Mouse (Mus musculus) small intestine, adult 2 months (tissue): ENCODE measurements around the gene Ehd1. TPM values are rescaled to one million over a fixed set of nuclear protein-coding genes. Genes with fewer than 3 reads are reported as not detected.

Experiments
- H3K27ac ChIP-seq: fragments of 200-500 bp; 2 replicates; pipeline ENCODE4 v1.5.1; 2012; ENCODE audit warnings: low read depth, low read length, control low read depth, inconsistent platforms; ENCODE audit not compliant: insufficient read depth
- H3K27me3 ChIP-seq: fragments of 200-500 bp; 2 replicates; pipeline ENCODE4 v1.6.1; 2012; ENCODE audit warnings: mild to moderate bottlenecking, moderate library complexity, low read length, inconsistent platforms; ENCODE audit not compliant: control insufficient read depth, insufficient read depth
- H3K36me3 ChIP-seq: fragments of 200-500 bp; 2 replicates; pipeline ENCODE4 v1.6.1; 2012; ENCODE audit warnings: mild to moderate bottlenecking, low read length, control low read depth, inconsistent platforms; ENCODE audit not compliant: control insufficient read depth, insufficient read depth
- H3K4me1 ChIP-seq: fragments of 200-500 bp; 2 replicates; pipeline ENCODE4 v1.6.1; 2012; ENCODE audit warnings: low read length, inconsistent platforms, mixed read lengths; ENCODE audit not compliant: control insufficient read depth, insufficient read depth, insufficient read length
- H3K4me3 ChIP-seq: fragments of 200-500 bp; 2 replicates; pipeline ENCODE4 v1.5.1; 2012; ENCODE audit warnings: low read depth, mild to moderate bottlenecking, control low read depth, inconsistent platforms, low read length, moderate library complexity
- CTCF ChIP-seq: fragments of 200-500 bp; IDR thresholded peaks from 2 replicates; pipeline ENCODE4 v1.5.1; 2012; ENCODE audit warnings: low read depth, mild to moderate bottlenecking, control low read depth, inconsistent platforms, low read length, moderate library complexity, mixed read lengths; ENCODE audit not compliant: insufficient replicate concordance, insufficient read length; ENCODE audit errors: extremely low read depth
- POLR2A ChIP-seq: fragments of 200-500 bp; IDR thresholded peaks from 2 replicates; pipeline ENCODE4 v1.6.1; 2012; ENCODE audit warnings: low read depth, mild to moderate bottlenecking, control low read depth, inconsistent platforms, low read length, moderate library complexity
- WGBS: fragments of 180-500 bp; shearing (Covaris S2); methylation state at CpG from one replicate; pipeline ENCODE4 v1.1.7; 2018; 5-methylcytosine and 5-hydroxymethylcytosine counted together
- polyA plus RNA-seq: library from polyadenylated mRNA; depleted of rRNA; stranded (reverse); fragments of >200 nt; gene quantifications from 2 replicates; pipeline ENCODE4 v1.2.3, GENCODE M21; 2012

The Ehd1 gene
- polyA plus RNA-seq, 1 experiment: 714 TPM

GRCm38 (mm10) chr19:6321358-6321757, 44.8 kb downstream of the Ehd1 start:
- H3K27ac ChIP-seq: 0 out of 2 replicates have a peak overlapping the region, but pooled peaks have one; percentile 7
- TF ChIP-seq POLR2A: no peak
- no peak for TF ChIP-seq CTCF
- no peak overlapping the region for H3K4me3 ChIP-seq
- peaks cover 86% of the 10 kb centered on the region for H3K36me3 ChIP-seq
- no peaks in the 10 kb centered on the region for H3K27me3 ChIP-seq
- WGBS: 58% methylated on average over 8 of the region's 8 CpGs
- peaks cover 3% of the 10 kb centered on the region; the same call in 1 of the 2 replicates for H3K4me1 ChIP-seq

GRCm38 (mm10) chr19:6321786-6322621, 45.5 kb downstream of the Ehd1 start:
- no peak for TF ChIP-seq CTCF
- no peak for TF ChIP-seq POLR2A
- Histone ChIP-seq H3K27ac (0 out of 2 replicates have a peak overlapping the region, but pooled peaks have one; percentile 7), H3K4me1 (peaks cover 3% of the 10 kb centered on the region; the same call in 1 of the 2 replicates), H3K4me3 (peak overlapping the region; percentile 30), H3K36me3 (peaks cover 79% of the 10 kb centered on the region), H3K27me3 (no peaks in the 10 kb centered on the region)
- WGBS: 65% methylated on average over 33 of the region's 33 CpGs

- WGBS: 91% methylated on average over 9 of the region's 9 CpGs
- H3K4me1 ChIP-seq: peaks cover 3% of the 10 kb centered on the region; the same call in 1 of the 2 replicates
- no peak overlapping the region for H3K27ac ChIP-seq
- no peak for TF ChIP-seq POLR2A
- no peak for TF ChIP-seq CTCF
- no peaks in the 10 kb centered on the region for H3K27me3 ChIP-seq
- H3K36me3 ChIP-seq: peaks cover 53% of the 10 kb centered on the region
- H3K4me3 ChIP-seq: no peak overlapping the region
Measured at GRCm38 (mm10) chr19:6324751-6325150, 48.2 kb downstream of the Ehd1 start.

GRCm38 (mm10) chr19:6331178-6331577, 54.7 kb downstream of the Ehd1 start:
- Histone ChIP-seq H3K27me3 (no peaks in the 10 kb centered on the region), H3K4me1 (peaks cover 2% of the 10 kb centered on the region), H3K36me3 (peaks cover under 1% of the 10 kb centered on the region), H3K27ac (no peak overlapping the region), H3K4me3 (no peak overlapping the region)
- WGBS: 19% methylated on average over 5 of the region's 5 CpGs
- TF ChIP-seq POLR2A: no peak
- no peak for TF ChIP-seq CTCF

GRCm38 (mm10) chr19:6331719-6332516, 55.4 kb downstream of the Ehd1 start:
- 0 out of 2 replicates have a peak, but pooled peaks cover 1% of the 10 kb centered on the region for H3K36me3 ChIP-seq
- H3K4me1 ChIP-seq: peaks cover 7% of the 10 kb centered on the region
- no peak for TF ChIP-seq POLR2A
- TF ChIP-seq CTCF: 0 out of 2 replicates have a peak, but pooled peaks have one; percentile 41
- no peak overlapping the region; the same call in 1 of the 2 replicates for H3K4me3 ChIP-seq
- H3K27ac ChIP-seq: no peak overlapping the region
- no peaks in the 10 kb centered on the region for H3K27me3 ChIP-seq
- WGBS: 15% methylated on average over 13 of the region's 13 CpGs

- no peaks in the 10 kb centered on the region for H3K27me3 ChIP-seq
- peaks cover 16% of the 10 kb centered on the region for H3K36me3 ChIP-seq
- WGBS: 55% methylated on average over 9 of the region's 9 CpGs
- H3K27ac ChIP-seq: peak overlapping the region; percentile 48
- 0 out of 2 replicates have a peak overlapping the region, but pooled peaks have one; percentile 81 for H3K4me3 ChIP-seq
- peaks cover 7% of the 10 kb centered on the region for H3K4me1 ChIP-seq
- TF ChIP-seq POLR2A (no peak), CTCF (no peak)
Measured at GRCm38 (mm10) chr19:6333761-6334595, 57.5 kb downstream of the Ehd1 start.
